Mouse (Mus musculus) thymus, postnatal 10 days (tissue): ENCODE data around the gene Cmtm4.

Experiments used
- DNase-seq, 2 experiments: peaks; one replicate each; pipeline ENCODE4 v3.0.0; 2021; ENCODE audit warnings: low spot score in 2 of 2

The Cmtm4 gene

DNA sequence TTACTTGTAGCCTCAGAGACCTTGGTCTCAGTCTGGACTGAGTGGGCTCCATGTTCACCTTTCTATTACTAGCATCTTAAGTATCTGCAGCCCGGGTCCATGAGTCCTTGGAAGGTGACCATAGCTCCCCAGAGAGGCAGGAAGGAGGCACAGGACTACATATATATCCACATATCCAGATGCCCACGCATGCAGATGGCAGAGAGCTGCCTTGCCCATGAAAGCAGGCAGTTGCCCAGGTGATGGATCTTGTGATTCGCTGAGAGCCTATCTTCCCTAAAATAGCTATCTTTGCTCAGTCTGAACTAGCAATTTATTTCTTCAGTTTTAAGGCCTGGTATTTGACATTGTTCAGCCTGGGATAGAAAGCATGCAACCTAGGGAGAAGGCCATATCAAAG, 15.9 kb upstream of the Cmtm4 start:
- DNase-seq = no peak

DNA sequence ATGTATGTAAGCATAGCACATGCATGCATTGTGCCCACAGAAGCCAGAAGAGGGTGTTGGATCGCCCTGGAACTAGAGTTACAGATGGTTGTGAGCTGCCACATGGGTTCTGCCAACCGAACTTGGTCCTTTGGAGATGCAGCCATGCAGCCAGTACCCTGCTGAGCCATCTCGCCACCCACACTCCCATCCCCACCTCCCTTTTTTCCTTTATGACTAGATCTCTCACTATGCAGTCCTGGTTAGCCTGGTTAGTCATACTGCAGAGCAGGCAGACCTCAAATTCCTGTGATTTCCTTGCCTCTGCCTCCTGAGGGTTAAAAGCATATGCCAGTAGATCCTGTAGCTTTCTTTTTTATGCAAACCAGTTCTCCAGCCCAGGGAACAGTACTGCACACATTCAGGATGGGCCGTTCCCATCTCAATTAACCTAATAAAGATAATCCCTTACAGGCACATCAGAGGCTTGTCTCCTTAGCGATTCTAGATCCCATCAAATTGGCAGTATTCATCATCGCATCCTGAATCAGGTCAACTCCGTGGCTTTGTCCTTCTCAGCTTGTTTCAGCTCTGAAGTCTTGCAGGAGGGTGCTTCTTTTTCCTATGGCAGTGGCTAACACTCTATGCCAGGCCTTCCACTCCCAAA, 15.1 kb upstream of the Cmtm4 start:
- DNase-seq = no peak

DNA sequence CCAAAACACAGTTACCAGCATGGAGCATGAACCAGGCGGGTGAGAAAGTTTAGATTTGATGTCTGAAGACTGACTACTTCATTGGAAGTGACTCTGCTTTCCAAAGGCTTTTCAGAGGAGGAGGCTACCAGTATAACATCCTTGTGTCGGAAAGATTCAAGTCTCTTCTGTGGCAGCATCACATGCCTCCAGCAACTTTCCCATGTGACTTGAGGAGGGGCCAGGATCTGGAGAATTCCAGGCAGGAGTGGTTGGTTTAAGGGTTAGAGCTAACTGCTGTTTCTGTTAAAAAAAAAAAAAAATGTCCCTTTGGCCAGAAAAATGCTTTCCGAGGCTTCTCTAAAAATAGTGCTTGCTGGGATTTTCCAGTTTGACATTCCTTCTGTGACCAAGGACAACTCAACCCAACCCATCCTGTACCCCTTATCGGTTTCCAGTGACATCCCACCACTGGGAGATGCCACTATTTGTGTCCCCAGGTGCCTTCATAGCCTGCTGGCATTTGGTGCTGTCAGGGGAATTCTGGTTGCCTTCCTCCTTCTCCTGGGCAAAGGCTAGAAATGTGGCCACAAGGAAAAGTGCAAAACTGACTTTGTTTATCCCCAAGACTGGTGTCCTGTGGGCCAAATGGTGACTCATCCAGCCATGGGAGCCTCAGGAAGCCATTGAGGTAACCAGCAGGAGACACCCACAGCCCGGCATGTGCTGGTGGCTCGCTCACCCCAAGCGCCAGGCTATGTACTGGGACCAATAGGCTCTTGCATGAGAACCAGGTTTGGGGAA, 12.9 kb upstream of the Cmtm4 start:
- DNase-seq = no peak

DNA sequence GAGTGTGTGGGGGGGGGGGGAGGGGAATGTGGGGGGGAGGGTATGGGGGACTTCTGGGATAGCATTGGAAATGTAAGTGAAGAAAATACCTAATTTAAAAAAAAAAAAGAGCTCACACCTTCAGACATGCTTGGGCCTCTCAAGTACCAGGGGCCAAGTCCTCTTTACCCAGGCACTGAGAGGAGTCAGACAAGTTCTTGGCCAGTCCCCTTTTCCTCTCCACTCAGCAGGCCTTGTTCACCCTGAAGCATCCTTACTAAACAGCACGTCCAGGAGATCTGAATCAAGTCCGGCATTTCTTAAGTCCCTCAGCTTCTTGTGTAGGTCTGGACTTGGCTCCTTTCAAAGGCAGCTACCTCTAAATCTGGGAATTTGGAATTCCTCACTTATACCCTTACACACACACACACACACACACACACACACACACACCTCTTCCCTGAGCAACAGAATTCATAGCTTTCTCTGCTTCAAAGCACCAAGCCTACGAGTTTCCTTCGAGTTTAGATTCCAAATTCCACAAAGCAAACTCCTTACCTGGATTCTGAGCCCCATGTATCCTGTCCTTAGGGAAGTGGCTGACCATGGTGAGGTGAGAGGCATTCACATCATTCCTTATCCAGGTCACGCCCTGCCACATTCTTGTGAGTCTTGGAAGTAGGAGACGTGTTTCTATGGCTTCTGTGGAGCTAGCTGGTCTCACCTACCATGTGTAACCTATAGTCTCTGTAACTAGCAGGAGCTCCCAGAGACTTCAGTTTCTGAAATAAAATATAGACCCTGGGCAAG, 10.9 kb upstream of the Cmtm4 start:
- no peak for DNase-seq

DNA sequence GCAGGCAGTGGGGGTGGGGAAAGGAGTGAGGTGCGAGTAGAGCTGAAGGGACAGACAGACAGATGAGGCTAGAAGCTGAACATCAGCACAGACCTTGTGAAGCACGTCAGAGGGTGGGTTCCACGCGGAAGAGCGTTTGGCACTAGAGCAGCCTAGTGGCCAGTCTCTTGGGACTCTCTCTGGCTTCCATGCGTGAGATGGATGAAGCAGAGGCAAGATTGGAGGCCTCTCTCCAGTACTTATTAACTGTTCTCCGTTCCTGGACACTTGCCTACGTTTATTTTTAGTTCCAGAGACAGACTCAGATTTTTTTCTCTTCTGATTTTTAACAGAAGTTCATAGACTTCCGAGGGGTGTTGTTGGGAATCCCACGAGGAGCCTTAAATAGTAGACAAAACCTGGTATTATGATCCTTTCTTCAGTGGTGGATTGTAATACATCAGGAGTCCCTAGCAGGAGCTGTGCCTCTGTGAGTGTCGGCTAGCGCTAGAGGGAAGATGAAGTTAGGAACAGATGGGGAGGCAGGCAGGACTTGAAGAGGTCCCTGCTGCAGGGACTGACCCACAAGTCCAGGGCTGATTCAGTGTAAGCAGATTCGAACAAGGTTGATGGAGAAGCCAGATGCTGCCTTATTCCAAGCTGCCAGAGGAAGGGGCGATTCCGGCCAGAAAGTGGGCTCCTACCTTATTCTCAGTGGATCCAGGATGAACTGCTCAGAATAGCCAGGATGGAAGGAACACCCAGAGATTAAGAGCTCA, 10.0 kb upstream of the Cmtm4 start:
- no peak for DNase-seq

DNA sequence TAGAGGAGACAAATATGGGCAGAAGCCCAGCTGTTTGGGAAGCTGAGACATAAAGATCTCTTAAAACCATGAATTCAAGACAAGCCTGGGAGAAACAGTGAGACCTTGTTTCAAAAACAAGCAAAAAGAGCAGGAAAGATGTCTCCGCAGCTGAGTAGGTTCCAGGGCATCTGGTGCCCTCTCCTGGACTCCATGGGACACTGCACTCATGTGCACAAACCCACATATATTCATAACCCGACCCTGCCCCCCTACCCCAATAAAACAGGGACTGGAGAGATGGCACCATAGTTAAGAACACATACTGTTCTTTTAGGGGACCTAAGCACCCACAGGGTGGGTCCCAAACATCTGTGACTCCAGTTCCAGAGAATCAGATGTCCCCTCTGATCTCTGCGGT, 8.0 kb upstream of the Cmtm4 start:
- DNase-seq = no peak

DNA sequence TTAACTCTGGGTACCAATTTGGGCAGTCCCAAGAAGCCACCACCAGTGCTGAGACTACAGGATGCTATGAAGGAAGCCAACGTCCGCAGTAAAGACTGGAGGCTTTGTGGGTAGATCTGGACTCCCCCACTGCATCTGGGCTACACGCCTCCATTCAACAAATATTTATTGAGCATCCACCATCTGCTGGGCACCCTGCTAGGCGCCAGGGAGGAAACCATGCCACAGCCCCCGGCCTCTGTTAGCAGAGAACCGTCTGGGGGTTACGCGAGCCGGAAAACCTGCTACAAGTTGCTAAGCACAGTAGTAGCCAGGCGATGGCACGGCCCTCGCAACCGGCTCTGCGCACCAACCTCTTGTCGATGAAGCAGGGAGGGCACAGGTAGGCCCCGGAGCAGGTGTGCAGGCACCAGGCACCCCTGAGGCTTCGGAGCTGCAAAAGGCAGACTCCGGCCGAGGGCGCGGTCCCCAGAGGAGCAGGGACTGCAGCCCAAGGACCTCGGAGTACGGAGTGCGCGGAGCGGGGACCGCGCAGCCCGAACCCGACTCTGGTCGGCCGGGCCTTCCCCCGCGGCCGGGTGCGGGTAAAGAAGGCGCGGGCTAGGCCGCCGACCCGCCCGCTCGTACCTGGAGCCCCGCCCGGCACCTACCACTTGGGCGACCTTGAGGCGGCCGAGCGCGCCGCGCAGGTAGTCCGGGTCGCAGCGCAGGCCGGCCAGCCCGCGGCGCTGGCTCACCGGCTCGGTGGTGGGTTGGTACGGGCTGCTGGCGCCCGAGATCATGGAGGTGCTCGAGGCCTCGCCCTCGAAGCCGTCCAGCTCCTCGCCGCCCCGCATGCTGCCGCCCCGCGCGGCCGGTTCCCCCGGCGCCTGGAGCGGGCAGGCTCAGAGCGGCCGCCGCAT, 555 bp downstream of the Cmtm4 start:
- peak; percentile 11 to 18 for DNase-seq

DNA sequence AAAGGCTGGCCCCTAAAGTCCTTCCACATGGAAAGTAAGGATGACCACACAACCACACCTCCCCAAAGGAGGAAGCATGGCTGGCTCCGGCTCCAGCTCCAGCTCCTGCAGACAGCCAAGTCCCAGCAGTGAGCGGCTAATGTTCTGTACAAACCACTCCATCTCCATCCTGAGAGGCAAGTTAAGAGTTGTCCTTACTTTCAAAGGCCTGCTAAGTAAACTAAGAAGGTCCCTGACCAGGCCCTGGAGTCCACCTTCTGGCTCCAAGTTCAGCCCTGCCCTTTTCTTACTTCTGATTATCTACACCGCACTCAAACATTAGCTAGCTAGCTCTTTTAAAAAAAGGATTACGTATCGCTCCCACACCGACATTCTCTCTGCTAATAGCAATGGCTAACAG, 1.8 kb downstream of the Cmtm4 start:
- no peak for DNase-seq

DNA sequence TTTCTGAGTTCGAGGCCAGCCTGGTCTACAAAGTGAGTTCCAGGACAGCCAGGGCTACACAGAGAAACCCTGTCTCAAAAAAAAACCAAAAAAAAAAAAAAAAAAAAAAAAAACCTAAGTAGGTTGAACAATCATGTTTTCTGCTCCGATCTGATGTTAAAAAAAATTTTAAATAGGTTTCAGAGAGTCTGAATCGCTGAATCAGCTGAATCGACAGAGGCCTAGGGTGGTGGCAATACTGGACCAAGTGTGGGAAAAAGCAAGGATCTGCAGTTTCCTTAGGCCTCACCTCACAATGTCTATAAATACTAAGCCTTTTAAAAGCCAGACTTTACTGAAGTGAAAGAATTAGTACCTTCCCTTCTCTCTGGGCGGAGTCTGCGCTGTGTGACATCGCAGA, 2.5 kb downstream of the Cmtm4 start:
- DNase-seq = no peak

DNA sequence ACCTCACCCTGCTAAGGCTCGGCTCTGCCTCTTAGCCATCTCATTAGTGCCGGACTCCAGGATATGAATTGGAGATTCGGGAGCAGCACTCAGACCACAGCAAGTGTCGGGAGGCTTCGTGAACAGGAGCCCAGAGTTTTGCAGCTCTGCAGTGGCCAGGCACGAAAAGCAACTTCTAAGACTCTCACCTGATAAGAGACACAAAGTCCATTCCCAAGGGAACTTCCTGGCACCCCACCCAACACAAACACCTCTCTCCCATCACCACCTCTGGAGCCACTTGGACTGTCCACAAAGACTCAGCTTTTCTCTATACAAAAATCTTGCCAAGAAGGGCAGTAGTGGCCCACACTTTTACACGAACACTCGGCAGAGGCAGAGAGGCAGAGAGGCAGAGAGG, 5.4 kb downstream of the Cmtm4 start:
- DNase-seq = no peak

DNA sequence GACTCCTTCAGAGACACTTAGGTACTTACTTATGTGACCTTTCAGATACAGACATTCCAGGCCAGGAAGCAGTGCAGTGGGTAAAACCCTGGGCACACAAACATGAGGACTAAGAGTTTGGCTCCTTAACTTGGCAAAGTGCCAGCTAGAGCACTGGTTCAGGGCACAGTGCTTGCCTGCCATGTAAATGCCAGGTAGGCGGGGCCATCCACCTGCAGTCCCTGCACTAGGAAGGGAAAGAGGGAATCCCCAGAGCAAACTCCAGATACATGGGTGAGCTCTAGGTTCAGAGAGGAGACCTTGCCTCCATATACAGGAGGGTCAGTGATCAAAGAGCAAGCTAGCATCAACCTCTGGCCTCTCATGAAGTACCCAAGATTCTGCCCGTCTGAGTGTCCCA, 7.6 kb downstream of the Cmtm4 start:
- DNase-seq = no peak

DNA sequence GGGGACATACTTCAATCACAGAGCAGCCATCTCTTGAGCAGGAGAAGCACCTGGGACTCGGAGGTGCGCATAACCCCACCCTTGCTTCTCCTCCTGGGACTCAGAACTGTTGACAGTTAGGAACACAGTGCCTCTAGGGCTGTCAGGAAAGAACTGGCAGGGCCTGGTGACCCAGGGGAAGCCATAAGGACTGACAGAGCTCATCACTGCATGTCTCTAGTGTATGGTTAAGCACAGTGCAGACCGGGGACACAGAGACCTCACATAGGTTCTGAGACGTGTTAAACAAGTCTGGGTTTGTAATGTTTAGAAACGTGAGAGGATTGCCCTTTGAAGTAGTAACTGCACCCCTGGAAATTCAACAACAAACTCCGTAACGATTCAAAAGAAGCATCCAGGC, 8.1 kb downstream of the Cmtm4 start:
- no peak for DNase-seq

DNA sequence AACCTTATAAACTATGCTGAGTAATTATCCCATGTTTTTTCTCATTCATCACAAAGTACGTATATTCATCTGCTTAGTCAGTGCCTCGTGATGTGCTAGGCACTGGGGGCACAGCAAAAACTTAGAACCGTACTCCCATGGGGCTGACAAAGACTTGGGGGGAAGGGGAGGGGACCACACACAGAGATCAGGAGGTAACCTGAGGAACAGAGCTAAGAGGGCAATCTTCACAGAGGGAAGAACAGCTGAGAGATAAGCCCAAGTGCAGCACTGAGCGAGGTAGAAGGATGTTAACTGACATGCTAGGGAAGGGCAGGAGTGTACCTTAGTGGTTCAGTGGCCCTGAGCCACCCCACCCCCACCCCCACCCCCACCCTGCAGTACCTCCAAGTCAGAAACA, 8.9 kb downstream of the Cmtm4 start:
- no peak for DNase-seq

DNA sequence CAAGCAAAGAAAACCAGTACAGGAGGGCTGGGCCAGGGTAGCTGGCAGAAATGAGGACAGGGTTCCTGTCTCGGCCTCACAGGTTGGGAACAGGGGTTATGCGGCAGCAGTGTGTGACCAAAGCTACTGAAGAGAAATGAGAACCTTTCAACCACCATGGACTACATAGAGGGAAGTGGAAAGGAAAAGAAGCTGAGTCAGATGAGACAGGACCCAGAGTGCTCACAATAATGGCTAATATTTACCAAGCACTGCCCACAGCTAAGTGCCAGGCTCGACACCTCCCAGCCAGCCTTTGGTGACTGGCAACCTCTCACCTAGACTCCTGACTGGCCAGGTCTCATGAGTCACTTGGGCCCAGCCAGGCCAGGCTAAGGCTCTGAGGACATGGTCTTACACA, 11.6 kb downstream of the Cmtm4 start:
- no peak for DNase-seq

DNA sequence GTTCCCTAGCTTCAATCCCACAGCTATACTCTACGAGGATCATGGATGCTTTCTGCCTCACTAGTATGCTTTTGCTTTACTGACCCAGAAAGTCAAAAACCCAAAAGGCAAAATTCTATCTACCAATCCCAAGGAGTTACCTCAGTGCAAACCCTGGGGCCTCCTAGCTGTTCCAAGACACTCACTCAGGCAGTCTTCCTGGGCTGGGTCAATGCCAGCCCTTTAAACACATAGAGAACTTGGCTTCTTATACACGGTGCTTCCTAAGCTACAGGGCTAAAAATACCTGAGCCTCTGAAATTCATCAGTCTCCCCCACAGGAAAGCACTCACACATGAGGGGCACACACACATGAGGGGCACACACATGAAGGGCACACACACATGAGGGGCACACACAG, 12.3 kb downstream of the Cmtm4 start:
- DNase-seq = no peak

DNA sequence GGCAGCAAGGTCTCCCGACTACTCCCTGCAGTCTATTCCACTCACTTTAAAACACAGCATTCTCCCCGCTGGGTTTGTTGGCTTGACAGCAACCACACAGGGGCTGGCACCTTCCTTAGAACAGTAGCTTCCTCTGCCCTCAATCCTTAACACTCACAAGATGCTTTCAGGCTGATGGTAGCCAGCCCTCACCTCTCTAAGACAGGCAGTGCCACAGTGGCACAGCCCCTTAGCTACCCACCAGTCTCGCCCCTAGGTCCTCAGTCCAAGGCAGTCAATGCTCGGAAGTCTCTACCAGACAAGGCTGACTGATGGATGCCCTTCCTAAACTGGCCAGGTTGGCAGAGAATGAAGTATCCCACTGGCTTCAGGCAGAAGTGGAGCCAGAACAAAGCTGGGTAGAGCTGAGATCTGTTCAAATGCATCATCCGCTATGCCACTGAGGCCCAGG, 14.6 kb downstream of the Cmtm4 start:
- no peak for DNase-seq

DNA sequence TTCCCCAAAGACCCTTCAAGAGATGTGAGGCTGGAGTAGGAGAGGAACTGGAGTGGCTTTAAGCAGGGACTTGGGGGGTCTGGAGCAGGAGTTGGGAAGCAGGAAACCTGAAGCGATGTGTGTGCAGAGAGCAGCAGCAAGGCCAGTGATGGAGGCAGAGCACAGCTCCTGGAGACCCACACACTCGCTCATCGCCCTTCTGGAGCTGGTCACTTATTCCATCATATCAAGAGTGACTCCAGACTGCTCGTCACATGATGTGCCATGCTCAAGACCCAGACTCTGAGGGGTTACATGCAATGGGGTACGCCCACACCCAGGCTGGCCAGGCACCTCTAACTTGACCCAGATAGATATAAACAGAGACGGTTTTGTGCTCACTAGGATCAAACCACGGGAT, 15.3 kb downstream of the Cmtm4 start:
- DNase-seq = no peak

DNA sequence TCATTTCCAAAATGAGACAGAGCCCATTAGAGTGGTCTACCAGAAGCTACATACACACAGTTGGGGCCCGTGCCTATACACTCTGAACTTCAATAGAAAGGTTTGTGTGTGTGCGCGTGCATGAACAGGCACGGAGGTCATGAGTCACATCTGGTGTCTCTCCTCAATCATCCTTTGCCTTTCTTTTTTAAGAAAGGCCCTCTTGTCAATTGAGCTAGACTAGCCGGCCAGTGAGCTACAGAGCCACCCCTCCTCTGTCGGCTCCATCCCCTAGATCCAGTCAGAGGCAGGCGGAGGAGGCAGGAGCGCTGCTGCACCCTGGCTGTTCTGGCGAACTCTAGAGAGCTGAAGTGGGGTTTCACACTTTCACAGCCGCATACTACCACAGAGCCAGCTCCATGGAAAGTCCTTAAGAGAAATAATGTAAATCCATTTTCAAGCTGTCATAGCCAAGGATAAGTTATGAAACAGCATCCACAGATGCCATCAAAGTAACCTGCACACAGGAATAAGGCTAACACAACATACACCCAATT, 16.2 kb downstream of the Cmtm4 start:
- no peak for DNase-seq

DNA sequence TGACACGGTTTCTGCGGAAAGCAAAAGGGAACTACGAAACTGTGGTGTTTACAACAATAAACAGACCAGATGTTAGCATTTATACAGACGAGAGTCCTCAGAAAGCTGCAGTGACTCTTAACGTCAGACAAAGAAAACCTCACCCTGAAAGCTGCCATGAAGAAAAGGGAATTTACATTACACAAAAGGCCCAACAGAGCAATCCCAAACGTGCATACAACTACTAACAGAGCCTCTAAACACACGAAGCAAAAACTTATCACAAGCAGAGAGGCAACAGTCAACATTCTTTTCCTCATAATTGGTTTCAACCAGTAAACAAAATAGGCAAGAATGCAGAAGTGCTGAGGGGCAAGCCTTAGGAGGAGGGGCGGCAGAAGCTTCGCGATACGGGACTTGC, 18.9 kb downstream of the Cmtm4 start:
- DNase-seq = no peak

DNA sequence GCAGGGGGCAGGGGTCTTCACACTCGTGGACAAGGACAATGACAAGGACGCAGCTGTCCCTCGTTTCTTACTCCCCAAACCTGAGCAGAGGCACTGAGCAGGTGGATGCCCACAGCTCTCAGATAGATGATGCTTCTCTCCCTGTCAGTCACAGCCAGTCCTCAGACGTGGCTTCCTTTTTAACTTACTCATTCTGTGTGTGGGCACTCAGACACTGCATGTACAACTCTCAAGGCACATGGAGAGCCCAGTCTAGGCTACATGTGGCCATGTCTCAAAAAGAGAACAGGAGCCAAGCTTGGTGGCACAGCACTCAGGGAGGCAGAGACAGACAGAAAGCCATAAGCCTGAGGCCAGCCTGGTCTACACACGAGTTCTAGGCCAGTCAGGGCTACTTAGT, 19.6 kb downstream of the Cmtm4 start:
- no peak for DNase-seq
